Mouse (Mus musculus) embryonic facial prominence, embryonic 11.5 days (tissue): ENCODE data around the gene Dnal4. TPM values are rescaled to one million over a fixed set of nuclear protein-coding genes. Genes with fewer than 3 reads are reported as not detected.

Experiments used
- ATAC-seq: fragments of 200-750 bp; cut with Nextera tagmentation; replicated peaks from 2 replicates; pipeline ENCODE4 v1.8.0; 2017; ENCODE audit warnings: low read depth; ENCODE audit not compliant: insufficient number of reproducible peaks, low FRiP score, low TSS enrichment
- DNase-seq: peaks from one replicate; pipeline ENCODE4 v3.0.0-alpha.2; 2015; ENCODE audit warnings: low spot score
- H3K27ac ChIP-seq: fragments of 300-500 bp; sonication (generic); replicated peaks from 2 replicates; pipeline ENCODE4 v1.5.1; 2014; ENCODE audit warnings: mild to moderate bottlenecking, low read depth, low read length, control low read depth
- H3K27me3 ChIP-seq: fragments of 300-500 bp; sonication (generic); 2 replicates; pipeline ENCODE4 v1.6.1; 2014; ENCODE audit warnings: mild to moderate bottlenecking, low read length, moderate library complexity, mixed read lengths; ENCODE audit not compliant: control insufficient read depth, insufficient read depth
- H3K36me3 ChIP-seq: fragments of 300-500 bp; sonication (generic); replicated peaks from 2 replicates; pipeline ENCODE4 v1.6.1; 2014; ENCODE audit warnings: low read depth, mild to moderate bottlenecking, low read length, moderate library complexity, mixed read lengths; ENCODE audit not compliant: control insufficient read depth, insufficient read depth
- H3K4me1 ChIP-seq: fragments of 300-500 bp; sonication (generic); 2 replicates; pipeline ENCODE4 v1.6.1; 2014; ENCODE audit warnings: low read length, mixed read lengths; ENCODE audit not compliant: control insufficient read depth, insufficient read depth
- H3K4me2 ChIP-seq: fragments of 300-500 bp; sonication (generic); 2 replicates; pipeline ENCODE4 v1.6.1; 2014; ENCODE audit warnings: low read depth, mild to moderate bottlenecking, control low read depth, low read length, moderate library complexity
- H3K4me3 ChIP-seq: fragments of 300-500 bp; sonication (generic); 2 replicates; pipeline ENCODE4 v1.5.1; 2014; ENCODE audit warnings: low read depth, low read length, control low read depth
- H3K9ac ChIP-seq: fragments of 300-500 bp; sonication (generic); replicated peaks from 2 replicates; pipeline ENCODE4 v1.6.1; 2014; ENCODE audit warnings: mild to moderate bottlenecking, control low read depth, low read length
- H3K9me3 ChIP-seq: fragments of 300-500 bp; sonication (generic); replicated peaks from 2 replicates; pipeline ENCODE4 v1.6.1; 2016; ENCODE audit warnings: mild to moderate bottlenecking, low read length, inconsistent platforms, mixed read lengths; ENCODE audit not compliant: control insufficient read depth
- WGBS: fragments of 180-500 bp; shearing (Covaris S2); extraction: QIAGEN DNeasy Blood & Tissue Kit; methylation state at CpG from one replicate; pipeline ENCODE4 v1.1.7; 2014; 5-methylcytosine and 5-hydroxymethylcytosine counted together
- polyA plus RNA-seq: library from polyadenylated mRNA; unstranded; fragments of >200 nt; fragmentation: Nextera tagmentation; extraction: Ambion mirVana; gene quantifications from 2 replicates; pipeline ENCODE4 v1.2.1, GENCODE M21; 2014

The Dnal4 gene
- polyA plus RNA-seq, 1 experiment from 2014 or later, result 61.6 TPM

- Histone ChIP-seq H3K9me3 (no peaks in the 10 kb centered on the region), H3K36me3 (no peaks in the 10 kb centered on the region), H3K27ac (no peak overlapping the region), H3K9ac (no peak overlapping the region), H3K4me3 (no peak overlapping the region), H3K4me2 (no peak overlapping the region), H3K4me1 (no peaks in the 10 kb centered on the region), H3K27me3 (no peaks in the 10 kb centered on the region; the same call in 1 of the 2 replicates)
- DNase-seq (no peak), ATAC-seq (no peak)
- WGBS, result 86% methylated on average over 12 of the region's 12 CpGs
These were observed 18.6 kb upstream of the Dnal4 start for GRCm38 (mm10) chr15:79796256-79796655.

GRCm38 (mm10) chr15:79794173-79794572 lies 16.5 kb upstream of the Dnal4 start:
- H3K27ac ChIP-seq, result no peak overlapping the region
- 28% methylated on average over 20 of the region's 20 CpGs for WGBS
- H3K4me3 ChIP-seq, result no peak overlapping the region
- H3K9ac ChIP-seq, result no peak overlapping the region
- DNase-seq (peak; percentile 48), ATAC-seq (no peak)
- no peaks in the 10 kb centered on the region for H3K4me1 ChIP-seq
- H3K27me3 ChIP-seq, result no peaks in the 10 kb centered on the region; the same call in 1 of the 2 replicates
- no peaks in the 10 kb centered on the region for H3K9me3 ChIP-seq
- H3K4me2 ChIP-seq, result no peak overlapping the region
- H3K36me3 ChIP-seq, result no peaks in the 10 kb centered on the region

DNA sequence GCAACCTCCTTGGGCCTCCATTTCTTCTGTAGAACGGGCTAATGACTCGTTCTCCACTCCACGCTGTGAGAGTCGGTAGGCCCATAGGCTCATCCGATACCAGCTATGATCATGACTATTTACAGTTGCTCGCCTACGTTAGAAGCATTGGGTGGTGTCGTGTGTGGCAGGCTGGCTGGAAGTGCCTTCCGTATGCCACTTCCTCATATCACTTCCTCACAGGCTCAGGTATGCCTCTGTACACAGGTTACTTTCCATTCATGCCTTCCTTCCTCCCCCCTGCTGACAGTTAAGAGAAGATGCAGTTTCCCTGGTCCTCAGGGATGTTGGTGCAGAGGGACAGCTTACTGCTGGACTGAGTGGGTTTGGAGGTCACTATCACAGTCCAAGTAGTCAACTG lies 15.4 kb upstream of the Dnal4 start:
- ATAC-seq (no peak), DNase-seq (no peak)
- no peaks in the 10 kb centered on the region for H3K36me3 ChIP-seq
- H3K4me2 ChIP-seq, result no peak overlapping the region
- no peak overlapping the region for H3K27ac ChIP-seq
- H3K4me3 ChIP-seq, result no peak overlapping the region
- H3K27me3 ChIP-seq, result no peaks in the 10 kb centered on the region; the same call in 1 of the 2 replicates
- no peaks in the 10 kb centered on the region for H3K4me1 ChIP-seq
- 90% methylated on average over 9 of the region's 9 CpGs for WGBS
- H3K9ac ChIP-seq, result no peak overlapping the region
- no peaks in the 10 kb centered on the region for H3K9me3 ChIP-seq

DNA sequence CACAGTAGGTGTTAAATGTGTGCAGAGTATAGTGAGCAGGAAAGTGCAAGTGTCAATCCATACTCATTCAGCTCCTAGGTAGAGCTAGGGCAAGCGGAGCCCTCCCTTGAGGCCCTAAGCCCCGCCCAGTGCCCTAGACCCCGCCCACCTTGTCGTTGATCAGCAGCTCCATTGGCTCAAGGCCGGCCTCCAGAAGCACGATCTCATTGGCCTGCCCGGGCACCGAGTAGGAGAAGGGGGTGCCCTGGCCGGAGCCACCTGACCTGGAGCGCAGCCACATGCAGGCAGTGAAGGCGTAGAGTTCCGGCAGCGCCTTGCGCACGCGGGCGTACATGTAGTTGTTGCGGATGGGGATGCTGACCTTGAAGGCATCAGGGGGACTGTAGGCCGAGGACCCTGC lies 14.8 kb upstream of the Dnal4 start:
- Histone ChIP-seq H3K4me2 (no peak overlapping the region), H3K4me3 (no peak overlapping the region), H3K36me3 (no peaks in the 10 kb centered on the region), H3K9me3 (no peaks in the 10 kb centered on the region), H3K4me1 (no peaks in the 10 kb centered on the region), H3K27me3 (no peaks in the 10 kb centered on the region; the same call in 1 of the 2 replicates), H3K27ac (no peak overlapping the region), H3K9ac (no peak overlapping the region)
- 15% methylated on average over 19 of the region's 19 CpGs for WGBS
- DNase-seq (no peak), ATAC-seq (0 out of 2 replicates have a peak, but pooled peaks have one; percentile 16)

DNA sequence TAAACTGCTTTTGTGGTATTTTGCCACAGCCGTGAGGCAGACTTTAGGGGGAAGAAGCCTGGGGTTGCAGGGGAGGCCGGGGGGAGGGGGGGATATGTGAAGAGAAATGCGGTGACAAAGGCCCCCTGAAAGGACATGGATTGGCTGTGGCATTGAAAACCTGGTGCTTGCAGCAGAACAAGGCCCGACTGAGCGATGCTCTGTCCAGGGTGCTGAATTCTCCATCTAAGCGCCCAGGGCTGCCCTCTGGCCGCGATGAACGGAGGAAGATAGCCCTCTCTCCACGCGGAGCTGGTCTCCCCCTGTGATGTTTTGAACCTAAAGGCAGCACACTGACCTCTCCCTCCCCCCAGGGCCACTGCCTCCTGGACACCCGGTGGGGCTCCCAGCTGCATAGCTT lies 13.9 kb upstream of the Dnal4 start:
- Histone ChIP-seq H3K9ac (no peak overlapping the region), H3K9me3 (no peaks in the 10 kb centered on the region), H3K4me3 (no peak overlapping the region), H3K27me3 (no peaks in the 10 kb centered on the region; the same call in 1 of the 2 replicates), H3K36me3 (no peaks in the 10 kb centered on the region), H3K4me2 (no peak overlapping the region), H3K27ac (no peak overlapping the region), H3K4me1 (no peaks in the 10 kb centered on the region)
- ATAC-seq (no peak), DNase-seq (peak; percentile 89)
- WGBS, result 3% methylated on average over 12 of the region's 12 CpGs

GRCm38 (mm10) chr15:79790905-79791304 lies 13.3 kb upstream of the Dnal4 start:
- no peak for ATAC-seq
- no peaks in the 10 kb centered on the region for H3K4me1 ChIP-seq
- no peak overlapping the region for H3K27ac ChIP-seq
- H3K9me3 ChIP-seq, result no peaks in the 10 kb centered on the region
- no peaks in the 10 kb centered on the region for H3K36me3 ChIP-seq
- H3K4me3 ChIP-seq, result no peak overlapping the region
- no peaks in the 10 kb centered on the region; the same call in 1 of the 2 replicates for H3K27me3 ChIP-seq
- no peak overlapping the region for H3K4me2 ChIP-seq
- no peak overlapping the region for H3K9ac ChIP-seq
- WGBS, result 77% methylated on average over 6 of the region's 6 CpGs
- no peak for DNase-seq

GRCm38 (mm10) chr15:79790111-79790510 lies 12.5 kb upstream of the Dnal4 start:
- H3K4me3 ChIP-seq, result no peak overlapping the region
- no peaks in the 10 kb centered on the region for H3K36me3 ChIP-seq
- H3K27ac ChIP-seq, result no peak overlapping the region
- H3K4me1 ChIP-seq, result no peaks in the 10 kb centered on the region
- no peak overlapping the region for H3K9ac ChIP-seq
- H3K4me2 ChIP-seq, result no peak overlapping the region
- ATAC-seq, result no peak
- 51% methylated on average over 8 of the region's 8 CpGs for WGBS
- no peaks in the 10 kb centered on the region; the same call in 1 of the 2 replicates for H3K27me3 ChIP-seq
- H3K9me3 ChIP-seq, result no peaks in the 10 kb centered on the region
- DNase-seq, result no peak

GRCm38 (mm10) chr15:79787815-79788214 lies 10.2 kb upstream of the Dnal4 start:
- no peaks in the 10 kb centered on the region for H3K36me3 ChIP-seq
- no peaks in the 10 kb centered on the region for H3K9me3 ChIP-seq
- H3K4me2 ChIP-seq, result no peak overlapping the region
- ATAC-seq (no peak), DNase-seq (no peak)
- no peak overlapping the region for H3K4me3 ChIP-seq
- H3K27me3 ChIP-seq, result no peaks in the 10 kb centered on the region
- 54% methylated on average over 8 of the region's 8 CpGs for WGBS
- no peak overlapping the region for H3K9ac ChIP-seq
- no peak overlapping the region for H3K27ac ChIP-seq
- H3K4me1 ChIP-seq, result no peaks in the 10 kb centered on the region
